Mouse (Mus musculus) CH12.LX (cell line): ENCODE data around the gene Cry2.

Source experiments
- BHLHE40 ChIP-seq: IDR thresholded peaks from 2 replicates; pipeline ENCODE4 v1.6.1; 2011; ENCODE audit warnings: mild to moderate bottlenecking, low read depth, low read length, improper control_type of control experiment
- CHD1 ChIP-seq: IDR thresholded peaks from 2 replicates; pipeline ENCODE4 v1.6.1; 2012; ENCODE audit warnings: low read depth, low read length, improper control_type of control experiment, inconsistent platforms
- CTCF ChIP-seq, 2 experiments: IDR thresholded peaks in 1 of 2; conservative IDR thresholded peaks in 1 of 2; 2 replicates each; pipeline ENCODE4 v1.5.1; 2011 to 2012; ENCODE audit warnings: low read depth in 2 of 2, low read length in 2 of 2, improper control_type of control experiment in 1 of 2, inconsistent platforms in 1 of 2, mild to moderate bottlenecking in 1 of 2, moderate library complexity in 1 of 2
- EP300 ChIP-seq: IDR thresholded peaks from 2 replicates; pipeline ENCODE4 v1.6.1; 2011; ENCODE audit warnings: low read length, improper control_type of control experiment
- GABPA ChIP-seq: IDR thresholded peaks from 2 replicates; pipeline ENCODE4 v1.6.1; 2012; ENCODE audit warnings: low read depth, low read length, improper control_type of control experiment, inconsistent platforms; ENCODE audit not compliant: insufficient replicate concordance
- KAT2A ChIP-seq: IDR thresholded peaks from 2 replicates; pipeline ENCODE4 v1.6.1; 2012; ENCODE audit warnings: low read length, improper control_type of control experiment, inconsistent platforms; ENCODE audit not compliant: insufficient replicate concordance
- NRF1 ChIP-seq: IDR thresholded peaks from 2 replicates; pipeline ENCODE4 v1.6.1; 2014; ENCODE audit warnings: low read depth, mild to moderate bottlenecking, inconsistent platforms, low read length, improper control_type of control experiment, moderate library complexity
- POLR2A ChIP-seq: IDR thresholded peaks from 2 replicates; pipeline ENCODE4 v1.6.1; 2011; ENCODE audit warnings: low read depth, mild to moderate bottlenecking, improper control_type of control experiment, low read length
- POLR2AphosphoS2 ChIP-seq: IDR thresholded peaks from 2 replicates; pipeline ENCODE4 v1.6.1; 2011; ENCODE audit warnings: low read depth, low read length, improper control_type of control experiment
- SIN3A ChIP-seq: IDR thresholded peaks from 2 replicates; pipeline ENCODE4 v1.6.1; 2012; ENCODE audit warnings: low read length, improper control_type of control experiment, inconsistent platforms
- USF2 ChIP-seq: conservative IDR thresholded peaks from 2 replicates; pipeline ENCODE4 v1.6.1; 2011; ENCODE audit warnings: low read depth, low read length, improper control_type of control experiment
- ZC3H11A ChIP-seq: IDR thresholded peaks from 2 replicates; pipeline ENCODE4 v1.6.1; 2012; ENCODE audit warnings: low read depth, mild to moderate bottlenecking, inconsistent platforms, low read length, improper control_type of control experiment
- ZMIZ1 ChIP-seq: IDR thresholded peaks from 2 replicates; pipeline ENCODE4 v1.6.1; 2012; ENCODE audit warnings: low read depth, mild to moderate bottlenecking, inconsistent platforms, low read length, improper control_type of control experiment

- no peak for TF ChIP-seq CHD1
- TF ChIP-seq POLR2A, result no peak
- TF ChIP-seq CTCF (conservative IDR thresholded peaks at IDR 0.05 in 1 of 2, IDR thresholded peaks at IDR 0.05 in 1 of 2; ENCODE audit: low read depth in 2 of 2, low read length in 2 of 2), result no peak
- TF ChIP-seq BHLHE40, result no peak
- no peak for TF ChIP-seq GABPA
- no peak for TF ChIP-seq USF2
- no peak for TF ChIP-seq ZMIZ1
- no peak for TF ChIP-seq KAT2A
- TF ChIP-seq EP300, result no peak
- no peak for TF ChIP-seq NRF1
- no peak for TF ChIP-seq POLR2AphosphoS2
- no peak for TF ChIP-seq SIN3A
- TF ChIP-seq ZC3H11A, result no peak
These were observed 24.6 kb upstream of the Cry2 start for GRCm38 (mm10) chr2:92458481-92458880.
